Mouse (Mus musculus): Measurements from ENCODE around the gene Bri3.
A peak's percentile ranks its signal among the peaks of the same experiment; 100 is the strongest.

DNA sequence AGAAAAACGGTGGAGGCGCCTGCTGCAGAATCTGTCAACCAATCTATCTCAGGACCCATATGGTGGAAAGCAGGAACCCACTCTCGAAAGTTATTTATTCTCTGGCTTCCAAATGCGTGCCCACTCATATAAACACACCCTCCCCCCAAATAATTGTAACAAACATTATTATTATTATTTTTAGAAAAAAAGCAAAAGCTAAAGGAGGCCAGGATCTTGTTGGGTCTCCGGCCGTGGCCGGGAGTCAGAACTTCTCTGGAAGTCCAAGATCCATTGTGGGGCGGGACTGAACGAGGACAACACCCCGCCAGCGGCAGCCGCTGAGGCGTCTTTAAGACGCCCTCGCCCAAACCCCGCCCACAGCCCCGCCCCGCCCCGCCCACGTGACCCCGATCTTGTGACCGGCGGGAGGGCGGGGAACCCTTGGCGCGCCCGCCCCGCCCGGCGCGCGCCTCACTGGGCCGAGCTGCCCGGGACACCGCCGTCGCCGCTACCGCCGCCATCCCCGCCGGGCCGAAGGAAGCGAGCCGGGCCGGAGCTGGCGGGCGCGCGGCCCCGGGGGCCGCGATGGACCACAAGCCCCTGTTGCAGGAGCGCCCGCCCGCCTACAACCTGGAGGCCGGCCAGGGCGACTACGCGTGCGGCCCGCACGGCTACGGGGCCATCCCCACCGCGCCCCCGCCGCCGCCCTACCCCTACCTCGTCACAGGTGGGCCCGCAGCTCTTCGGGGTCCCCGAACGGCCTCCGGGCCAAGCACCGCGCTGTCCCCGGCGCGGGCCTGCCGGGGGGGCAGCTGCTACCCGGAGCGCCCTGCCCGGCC, 10.8 kb downstream of the Bri3 start:
- TF ChIP-seq SMC3 (IDR thresholded peaks at IDR 0.05; ENCODE audit: low read depth, low read length), result no peak
- peak; percentile 53 to 67; a peak in 2 of 4 replicates for TF ChIP-seq POLR2A (IDR thresholded peaks at IDR 0.05; ENCODE audit: control insufficient read depth in 1 of 2, insufficient read depth in 1 of 2, low read depth in 1 of 2, low read length in 2 of 2, poor library complexity in 1 of 2)
- TF ChIP-seq POLR2AphosphoS2 (IDR thresholded peaks at IDR 0.05; ENCODE audit: low read length), result no peak
- no peak for TF ChIP-seq MYC (IDR thresholded peaks at IDR 0.05; ENCODE audit: low read depth, low read length)
- TF ChIP-seq MAX (IDR thresholded peaks at IDR 0.05; ENCODE audit: low read length), result peak; percentile 67; the same call in 1 of the 2 replicates
- no peak for TF ChIP-seq CTCF (IDR thresholded peaks at IDR 0.05 in 2 of 3, conservative IDR thresholded peaks at IDR 0.05 in 1 of 3; ENCODE audit: control insufficient read depth in 1 of 3, insufficient read depth in 1 of 3, low read depth in 2 of 3, low read length in 3 of 3, poor library complexity in 1 of 3, severe bottlenecking in 1 of 3)
- TF ChIP-seq ZC3H11A (IDR thresholded peaks at IDR 0.05; ENCODE audit: low read depth, low read length), result no peak
